Mouse (Mus musculus) MEL (cell line): Measurements from ENCODE around the gene Tnk2.

Source experiments
- CTCF ChIP-seq, 3 experiments: IDR thresholded peaks in 2 of 3; conservative IDR thresholded peaks in 1 of 3; 2 replicates each; pipeline ENCODE4 v1.5.1; 2011 to 2012; ENCODE audit warnings: low read length in 3 of 3, low read depth in 2 of 3, mild to moderate bottlenecking in 2 of 3, improper control_type of control experiment in 1 of 3, inconsistent platforms in 1 of 3, mixed read lengths in 1 of 3, moderate library complexity in 1 of 3; ENCODE audit not compliant: control insufficient read depth in 1 of 3, insufficient read depth in 1 of 3, poor library complexity in 1 of 3, severe bottlenecking in 1 of 3
- EP300 ChIP-seq, 2 experiments: IDR thresholded peaks; 2 replicates each; pipeline ENCODE4 v1.6.1; 2011; ENCODE audit warnings: improper control_type of control experiment in 2 of 2, low read length in 2 of 2, low read depth in 1 of 2, mild to moderate bottlenecking in 1 of 2
- ETS1 ChIP-seq: IDR thresholded peaks from 2 replicates; pipeline ENCODE4 v1.6.1; 2012; ENCODE audit warnings: low read depth, mild to moderate bottlenecking, inconsistent platforms, low read length, improper control_type of control experiment, moderate library complexity
- GATA1 ChIP-seq: IDR thresholded peaks from 2 replicates; pipeline ENCODE4 v1.6.1; 2011; ENCODE audit warnings: low read depth, low read length, improper control_type of control experiment
- MEF2A ChIP-seq: IDR thresholded peaks from 2 replicates; pipeline ENCODE4 v1.6.1; 2014; ENCODE audit warnings: low read depth, mild to moderate bottlenecking, inconsistent platforms, low read length, improper control_type of control experiment; ENCODE audit not compliant: poor library complexity, insufficient replicate concordance, severe bottlenecking; ENCODE audit errors: extremely low read depth
- POLR2A ChIP-seq, 2 experiments: IDR thresholded peaks; 2 replicates each; pipeline ENCODE4 v1.6.1; 2011 to 2012; ENCODE audit warnings: low read length in 2 of 2, mild to moderate bottlenecking in 2 of 2, control low read depth in 1 of 2, improper control_type of control experiment in 1 of 2, low read depth in 1 of 2, moderate library complexity in 1 of 2; ENCODE audit not compliant: control insufficient read depth in 1 of 2, insufficient read depth in 1 of 2, poor library complexity in 1 of 2
- POLR2AphosphoS2 ChIP-seq: IDR thresholded peaks from 2 replicates; pipeline ENCODE4 v1.6.1; 2011; ENCODE audit warnings: low read length, improper control_type of control experiment
- TCF12 ChIP-seq: IDR thresholded peaks from 2 replicates; pipeline ENCODE4 v1.6.1; 2014; ENCODE audit warnings: low read depth, mild to moderate bottlenecking, inconsistent platforms, low read length, improper control_type of control experiment, moderate library complexity
- USF1 ChIP-seq: IDR thresholded peaks from 2 replicates; pipeline ENCODE4 v1.6.1; 2014; ENCODE audit warnings: low read depth, mild to moderate bottlenecking, inconsistent platforms, low read length, improper control_type of control experiment, moderate library complexity
- ZNF384 ChIP-seq: IDR thresholded peaks from 2 replicates; pipeline ENCODE4 v1.6.1; 2012; ENCODE audit warnings: low read depth, mild to moderate bottlenecking, inconsistent platforms, low read length, improper control_type of control experiment

GRCm38 (mm10) chr16:32665851-32666665, 22.4 kb downstream of the Tnk2 start:
- TF ChIP-seq ETS1 (peak; percentile 75), USF1 (no peak), GATA1 (peak; percentile 82), POLR2A (IDR thresholded peaks at IDR 0.05; ENCODE audit: control insufficient read depth in 1 of 2, insufficient read depth in 1 of 2, low read depth in 1 of 2, low read length in 2 of 2, poor library complexity in 1 of 2) (no peak), MEF2A (no peak), CTCF (IDR thresholded peaks at IDR 0.05 in 2 of 3, conservative IDR thresholded peaks at IDR 0.05 in 1 of 3; ENCODE audit: control insufficient read depth in 1 of 3, insufficient read depth in 1 of 3, low read depth in 2 of 3, low read length in 3 of 3, poor library complexity in 1 of 3, severe bottlenecking in 1 of 3) (no peak), TCF12 (peak; percentile 90), POLR2AphosphoS2 (no peak), ZNF384 (no peak), EP300 (IDR thresholded peaks at IDR 0.05; ENCODE audit: low read depth in 1 of 2, low read length in 2 of 2) (peak; percentile 80 to 85)
